Mouse (Mus musculus) cerebellum, adult 2 months (tissue): ENCODE measurements around the gene Clta. TPM values are rescaled to one million over a fixed set of nuclear protein-coding genes. Genes with fewer than 3 reads are reported as not detected.

Source experiments
- DNase-seq, 2 experiments: peaks; one replicate each; pipeline ENCODE4 v3.0.0; 2021
- H3K27ac ChIP-seq: fragments of 200-500 bp; 2 replicates; pipeline ENCODE4 v1.5.1; 2012; ENCODE audit warnings: low read length, control low read depth, inconsistent platforms; ENCODE audit not compliant: insufficient read depth
- H3K27me3 ChIP-seq: fragments of 200-500 bp; 2 replicates; pipeline ENCODE4 v1.6.1; 2012; ENCODE audit warnings: inconsistent platforms, mild to moderate bottlenecking, low read length, moderate library complexity; ENCODE audit not compliant: control insufficient read depth, insufficient read depth
- H3K4me1 ChIP-seq: fragments of 200-500 bp; 2 replicates; pipeline ENCODE4 v1.6.1; 2011; ENCODE audit warnings: low read length; ENCODE audit not compliant: control insufficient read depth, insufficient read depth
- H3K4me3 ChIP-seq: fragments of 200-500 bp; replicated peaks from 2 replicates; pipeline ENCODE3; 2011; ENCODE audit warnings: mild to moderate bottlenecking, low read depth, low read length, control low read depth; ENCODE audit not compliant: insufficient read depth
- CTCF ChIP-seq: fragments of 200-500 bp; IDR thresholded peaks from 2 replicates; pipeline ENCODE4 v1.5.1; 2011; ENCODE audit warnings: low read depth, mild to moderate bottlenecking, control low read depth, low read length, moderate library complexity, borderline replicate concordance; ENCODE audit not compliant: insufficient read depth
- POLR2A ChIP-seq: fragments of 200-500 bp; IDR thresholded peaks from 2 replicates; pipeline ENCODE4 v1.6.1; 2011; ENCODE audit warnings: low read length, control low read depth, borderline replicate concordance; ENCODE audit not compliant: insufficient read depth
- WGBS: fragments of 180-500 bp; shearing (Covaris S2); methylation state at CpG from one replicate; pipeline ENCODE4 v1.1.7; 2018; 5-methylcytosine and 5-hydroxymethylcytosine counted together
- polyA plus RNA-seq: library from polyadenylated mRNA; depleted of rRNA; stranded (reverse); fragments of >200 nt; gene quantifications from 2 replicates; pipeline ENCODE4 v1.2.3, GENCODE M21; 2012

The Clta gene
- polyA plus RNA-seq, 1 experiment, result 486 TPM

DNA sequence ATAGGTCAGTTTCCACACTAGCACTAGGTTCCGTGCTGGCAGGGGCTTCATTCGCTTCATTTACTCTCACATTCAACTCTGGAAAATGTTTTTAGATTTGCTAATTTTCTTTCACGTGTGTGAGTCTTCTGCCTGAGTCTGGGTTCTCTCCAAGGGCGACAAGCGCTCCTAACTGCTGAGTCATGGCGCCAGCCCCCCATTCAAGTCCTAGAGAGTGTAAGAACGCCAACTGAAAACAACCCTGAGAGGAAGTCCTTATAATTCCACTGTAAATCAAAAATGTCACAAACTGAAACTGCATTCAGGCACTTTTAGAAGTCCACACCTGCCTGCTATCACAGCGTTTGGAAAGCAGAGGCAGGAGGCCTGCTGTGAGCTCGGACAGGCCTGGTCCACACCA, 57.8 kb downstream of the Clta start:
- H3K27me3 ChIP-seq, result no peaks in the 10 kb centered on the region
- no peaks in the 10 kb centered on the region for H3K4me1 ChIP-seq
- no peak overlapping the region for H3K4me3 ChIP-seq
- 65% methylated on average over 9 of the region's 9 CpGs for WGBS
- no peak for DNase-seq
- no peak for TF ChIP-seq POLR2A
- TF ChIP-seq CTCF, result no peak
- no peak overlapping the region for H3K27ac ChIP-seq

GRCm38 (mm10) chr4:44062816-44063215, 58.6 kb downstream of the Clta start:
- 91% methylated on average over 14 of the region's 14 CpGs for WGBS
- no peak overlapping the region for H3K4me3 ChIP-seq
- H3K4me1 ChIP-seq, result no peaks in the 10 kb centered on the region; the same call in 1 of the 2 replicates
- no peaks in the 10 kb centered on the region for H3K27me3 ChIP-seq
- no peak for TF ChIP-seq POLR2A
- TF ChIP-seq CTCF, result no peak
- H3K27ac ChIP-seq, result no peak overlapping the region
- DNase-seq, result no peak

- DNase-seq, result peak; percentile 79 to 90
- TF ChIP-seq POLR2A (no peak), CTCF (peak; percentile 96)
These were observed 61.2 kb downstream of the Clta start for GRCm38 (mm10) chr4:44065355-44066025.

DNA sequence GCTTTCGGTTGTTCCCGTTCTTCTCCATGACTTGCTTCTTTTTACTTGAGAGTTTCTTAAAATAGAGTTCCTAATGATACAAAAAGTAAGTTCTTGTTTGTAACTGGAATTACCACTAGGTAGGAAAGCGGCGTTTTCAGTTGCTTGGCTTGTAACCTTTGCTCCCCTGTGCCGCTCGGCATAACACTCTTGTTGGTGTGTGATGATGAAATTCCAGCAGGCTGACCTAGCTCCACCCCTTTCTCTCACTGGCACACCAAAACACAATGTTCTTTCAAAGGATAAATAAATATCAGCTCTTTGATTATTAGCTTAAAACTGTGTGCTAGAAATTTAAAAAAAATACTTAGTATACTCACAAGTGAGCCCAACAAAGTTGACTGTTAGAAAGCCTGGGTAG, 62.6 kb downstream of the Clta start:
- no peaks in the 10 kb centered on the region; the same call in 1 of the 2 replicates for H3K4me1 ChIP-seq
- DNase-seq, result no peak
- no peak overlapping the region for H3K4me3 ChIP-seq
- WGBS, result 89% methylated on average over 6 of the region's 6 CpGs
- H3K27ac ChIP-seq, result no peak overlapping the region
- no peaks in the 10 kb centered on the region for H3K27me3 ChIP-seq
- TF ChIP-seq CTCF, result no peak
- TF ChIP-seq POLR2A, result no peak

More at GRCm38 (mm10) chr4:44065355-44066025, 61.2 kb downstream of the Clta start:
- Histone ChIP-seq H3K4me1 (no peaks in the 10 kb centered on the region; the same call in 1 of the 2 replicates), H3K27ac (no peak overlapping the region), H3K27me3 (no peaks in the 10 kb centered on the region), H3K4me3 (no peak overlapping the region)
- 43% methylated on average over 16 of the region's 16 CpGs for WGBS

- WGBS, result 39% methylated on average over 9 of the region's 9 CpGs
- Histone ChIP-seq H3K4me1 (no peaks in the 10 kb centered on the region; the same call in 1 of the 2 replicates), H3K27ac (no peak overlapping the region), H3K4me3 (no peak overlapping the region), H3K27me3 (no peaks in the 10 kb centered on the region)
- no peak for TF ChIP-seq POLR2A
- no peak for TF ChIP-seq CTCF
- no peak for DNase-seq
These were observed 64.5 kb downstream of the Clta start for GRCm38 (mm10) chr4:44068736-44069135.

GRCm38 (mm10) chr4:44069411-44069810, 65.2 kb downstream of the Clta start:
- WGBS, result 91% methylated on average over 4 of the region's 4 CpGs

GRCm38 (mm10) chr4:44070641-44071040, 66.4 kb downstream of the Clta start:
- WGBS, result 73% methylated on average over 4 of the region's 4 CpGs
- no peaks in the 10 kb centered on the region; the same call in 1 of the 2 replicates for H3K4me1 ChIP-seq
- DNase-seq, result no peak
- no peak overlapping the region for H3K27ac ChIP-seq
- no peak overlapping the region for H3K4me3 ChIP-seq
- H3K27me3 ChIP-seq, result no peaks in the 10 kb centered on the region
- no peak for TF ChIP-seq CTCF
- TF ChIP-seq POLR2A, result no peak

More at GRCm38 (mm10) chr4:44069411-44069810, 65.2 kb downstream of the Clta start:
- Histone ChIP-seq H3K27ac (no peak overlapping the region), H3K27me3 (no peaks in the 10 kb centered on the region), H3K4me3 (no peak overlapping the region), H3K4me1 (no peaks in the 10 kb centered on the region; the same call in 1 of the 2 replicates)
- DNase-seq, result no peak
- TF ChIP-seq POLR2A (no peak), CTCF (no peak)

GRCm38 (mm10) chr4:44071741-44072145, 67.5 kb downstream of the Clta start:
- H3K27ac ChIP-seq, result 0 out of 2 replicates have a peak overlapping the region, but pooled peaks have one; percentile 41
- peak in 1 of 2 experiments; percentile 8 for DNase-seq
- WGBS, result 5% methylated on average over 11 of the region's 11 CpGs

More at GRCm38 (mm10) chr4:44071741-44072145, 67.5 kb downstream of the Clta start:
- H3K4me3 ChIP-seq, result peak overlapping the region; percentile 65
- no peaks in the 10 kb centered on the region for H3K27me3 ChIP-seq
- H3K4me1 ChIP-seq, result no peaks in the 10 kb centered on the region; the same call in 1 of the 2 replicates
- no peak for TF ChIP-seq POLR2A
- TF ChIP-seq CTCF, result no peak
